Mouse (Mus musculus): ENCODE data around the gene Rtkn2. TPM values are rescaled to one million over a fixed set of nuclear protein-coding genes. Genes with fewer than 3 reads are reported as not detected.

Rtkn2 gene
- total and polyA plus RNA-seq, 2 experiments from 2014 or later = 0.27 to 2.2 TPM

DNA sequence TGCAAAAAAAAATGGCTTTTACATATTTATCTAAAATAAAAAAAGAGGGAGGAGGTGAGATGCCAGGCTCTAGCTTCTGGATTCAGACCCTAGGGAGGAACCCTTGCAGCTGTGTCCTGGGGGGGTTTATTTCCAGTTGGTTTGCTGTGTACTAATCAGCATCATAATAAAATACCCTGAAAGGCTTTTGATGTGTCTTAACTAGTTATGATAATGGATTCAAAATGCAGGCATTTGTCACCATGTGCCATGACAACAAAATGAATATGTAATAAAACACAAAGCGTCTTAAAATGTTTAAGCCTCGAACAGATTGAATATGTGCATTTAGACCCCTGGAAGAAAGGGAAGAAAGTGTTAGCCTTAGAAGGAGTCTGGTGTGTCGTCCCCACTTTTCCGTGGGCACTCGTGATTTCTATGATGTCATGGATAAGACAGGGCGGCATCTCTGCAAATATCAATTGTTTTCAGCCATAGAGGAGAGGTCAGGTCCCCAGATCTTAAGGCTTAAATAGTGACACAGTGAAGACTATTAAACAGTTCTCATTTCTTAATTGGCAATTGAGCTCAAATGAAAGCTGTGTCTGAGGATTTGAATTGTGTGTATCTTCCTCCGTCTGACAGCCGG lies 59.7 kb downstream of the Rtkn2 start:
- Histone ChIP-seq H3K4me3 (ENCODE audit: low read depth, low read length) (no peak overlapping the region), H3K27ac (ENCODE audit: low read depth) (no peak overlapping the region), H3K4me2 (ENCODE audit: low read depth, low read length) (no peak overlapping the region), H3K36me3 (replicated peaks; ENCODE audit: control insufficient read depth, insufficient read depth, low read length) (no peaks in the 10 kb centered on the region; the same call in none of the 2 replicates), H3K27me3 (ENCODE audit: control insufficient read depth, insufficient read depth, low read length) (no peaks in the 10 kb centered on the region), H3K9me3 (replicated peaks; ENCODE audit: control insufficient read depth, low read length) (no peaks in the 10 kb centered on the region), H3K9ac (replicated peaks; ENCODE audit: low read depth, low read length) (no peak overlapping the region), H3K4me1 (ENCODE audit: control insufficient read depth, insufficient read depth) (no peaks in the 10 kb centered on the region)
- WGBS = 88% methylated on average over 8 of the region's 8 CpGs
- no peak for TF ChIP-seq CTCF (IDR thresholded peaks at IDR 0.05; ENCODE audit: low read depth)
- no peak for TF ChIP-seq EP300 (IDR thresholded peaks at IDR 0.05; ENCODE audit: low read depth)
- DNase-seq (ENCODE audit: low spot score) = no peak
- ATAC-seq (ENCODE audit: insufficient read depth, low read depth) = no peak

DNA sequence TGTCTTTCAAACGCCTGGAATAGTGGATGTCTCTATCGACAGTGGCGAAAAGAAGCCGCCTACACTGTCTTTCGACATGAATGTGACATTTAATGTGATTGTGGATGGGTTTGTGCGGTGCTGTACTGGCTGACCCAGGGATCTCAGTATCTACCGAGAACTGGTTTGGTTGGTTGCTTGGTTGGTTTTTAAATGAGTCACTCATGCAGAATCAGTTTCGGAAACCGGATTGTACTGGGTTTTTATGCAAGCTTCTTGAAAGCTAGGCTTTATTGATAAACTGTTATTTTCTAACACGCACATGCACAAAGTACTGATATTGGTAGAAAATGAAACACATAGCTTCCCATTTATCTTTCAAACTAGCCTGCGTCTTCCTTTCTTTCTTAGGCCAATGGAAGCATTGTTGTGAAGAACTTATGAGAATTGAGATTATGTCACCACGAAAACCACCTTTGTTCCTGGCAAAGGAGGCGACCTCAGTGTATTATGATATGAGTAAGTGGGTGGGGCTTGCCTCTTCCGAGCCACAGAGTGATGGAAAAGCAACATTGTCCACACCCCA lies 60.4 kb downstream of the Rtkn2 start:
- no peak for TF ChIP-seq EP300 (IDR thresholded peaks at IDR 0.05; ENCODE audit: low read depth)
- no peak for TF ChIP-seq CTCF (IDR thresholded peaks at IDR 0.05; ENCODE audit: low read depth)
- no peak for DNase-seq (ENCODE audit: low spot score)
- H3K9ac ChIP-seq (replicated peaks; ENCODE audit: low read depth, low read length) = no peak overlapping the region
- no peaks in the 10 kb centered on the region for H3K4me1 ChIP-seq (ENCODE audit: control insufficient read depth, insufficient read depth)
- no peaks in the 10 kb centered on the region for H3K27me3 ChIP-seq (ENCODE audit: control insufficient read depth, insufficient read depth, low read length)
- no peaks in the 10 kb centered on the region for H3K9me3 ChIP-seq (replicated peaks; ENCODE audit: control insufficient read depth, low read length)
- WGBS = 80% methylated on average over 14 of the region's 14 CpGs
- no peaks in the 10 kb centered on the region; the same call in none of the 2 replicates for H3K36me3 ChIP-seq (replicated peaks; ENCODE audit: control insufficient read depth, insufficient read depth, low read length)
- H3K27ac ChIP-seq (ENCODE audit: low read depth) = no peak overlapping the region
- H3K4me2 ChIP-seq (ENCODE audit: low read depth, low read length) = no peak overlapping the region
- ATAC-seq (ENCODE audit: insufficient read depth, low read depth) = no peak
- no peak overlapping the region for H3K4me3 ChIP-seq (ENCODE audit: low read depth, low read length)

DNA sequence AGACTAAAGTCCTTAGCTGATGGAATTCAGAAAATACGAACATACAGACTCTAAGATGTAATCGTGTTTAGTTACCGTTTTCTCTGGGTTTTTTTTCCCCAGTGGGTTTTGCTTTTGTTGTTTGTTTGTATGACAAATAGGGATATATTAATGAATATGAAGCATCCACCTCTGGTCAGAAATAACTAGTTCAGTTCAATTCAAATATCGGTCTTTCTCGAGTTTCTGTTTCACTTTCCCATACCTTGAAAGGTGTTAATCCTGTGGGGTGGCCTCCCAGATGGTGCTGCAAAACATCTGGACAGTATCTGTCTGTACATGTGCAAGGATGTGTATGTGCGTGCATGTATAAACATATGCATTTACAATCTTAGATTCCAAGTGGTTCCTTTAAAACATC lies 61.0 kb downstream of the Rtkn2 start:
- Histone ChIP-seq H3K9ac (replicated peaks; ENCODE audit: low read depth, low read length) (no peak overlapping the region), H3K4me1 (ENCODE audit: control insufficient read depth, insufficient read depth) (no peaks in the 10 kb centered on the region), H3K27me3 (ENCODE audit: control insufficient read depth, insufficient read depth, low read length) (no peaks in the 10 kb centered on the region), H3K4me2 (ENCODE audit: low read depth, low read length) (no peak overlapping the region), H3K4me3 (ENCODE audit: low read depth, low read length) (no peak overlapping the region), H3K9me3 (replicated peaks; ENCODE audit: control insufficient read depth, low read length) (no peaks in the 10 kb centered on the region), H3K27ac (ENCODE audit: low read depth) (no peak overlapping the region), H3K36me3 (replicated peaks; ENCODE audit: control insufficient read depth, insufficient read depth, low read length) (no peaks in the 10 kb centered on the region; the same call in none of the 2 replicates)
- no peak for DNase-seq (ENCODE audit: low spot score)
- no peak for TF ChIP-seq CTCF (IDR thresholded peaks at IDR 0.05; ENCODE audit: low read depth)
- TF ChIP-seq EP300 (IDR thresholded peaks at IDR 0.05; ENCODE audit: low read depth) = no peak
- ATAC-seq (ENCODE audit: insufficient read depth, low read depth) = no peak
- 83% methylated on average over 6 of the region's 6 CpGs for WGBS

GRCm38 (mm10) chr10:68043973-68044372 lies 64.6 kb downstream of the Rtkn2 start:
- Histone ChIP-seq H3K9ac (replicated peaks; ENCODE audit: low read depth, low read length) (no peak overlapping the region), H3K36me3 (replicated peaks; ENCODE audit: control insufficient read depth, insufficient read depth, low read length) (no peaks in the 10 kb centered on the region; the same call in 1 of the 2 replicates), H3K27me3 (ENCODE audit: control insufficient read depth, insufficient read depth, low read length) (no peaks in the 10 kb centered on the region), H3K9me3 (replicated peaks; ENCODE audit: control insufficient read depth, low read length) (no peaks in the 10 kb centered on the region), H3K27ac (ENCODE audit: low read depth) (no peak overlapping the region), H3K4me2 (ENCODE audit: low read depth, low read length) (no peak overlapping the region), H3K4me3 (ENCODE audit: low read depth, low read length) (no peak overlapping the region), H3K4me1 (ENCODE audit: control insufficient read depth, insufficient read depth) (no peaks in the 10 kb centered on the region)
- DNase-seq (ENCODE audit: low spot score) = no peak
- TF ChIP-seq EP300 (IDR thresholded peaks at IDR 0.05; ENCODE audit: low read depth) (no peak), CTCF (IDR thresholded peaks at IDR 0.05; ENCODE audit: low read depth) (no peak)
- no peak for ATAC-seq (ENCODE audit: insufficient read depth, low read depth)
- WGBS = 57% methylated on average over 6 of the region's 6 CpGs

GRCm38 (mm10) chr10:68044864-68045263 lies 65.5 kb downstream of the Rtkn2 start:
- H3K9me3 ChIP-seq (replicated peaks; ENCODE audit: control insufficient read depth, low read length) = no peaks in the 10 kb centered on the region
- no peak overlapping the region for H3K4me3 ChIP-seq (ENCODE audit: low read depth, low read length)
- H3K27me3 ChIP-seq (ENCODE audit: control insufficient read depth, insufficient read depth, low read length) = no peaks in the 10 kb centered on the region
- no peaks in the 10 kb centered on the region for H3K4me1 ChIP-seq (ENCODE audit: control insufficient read depth, insufficient read depth)
- no peaks in the 10 kb centered on the region; the same call in 1 of the 2 replicates for H3K36me3 ChIP-seq (replicated peaks; ENCODE audit: control insufficient read depth, insufficient read depth, low read length)
- H3K27ac ChIP-seq (ENCODE audit: low read depth) = no peak overlapping the region
- 96% methylated on average over 8 of the region's 8 CpGs for whole genome bisulfite sequencing
- no peak overlapping the region for H3K9ac ChIP-seq (replicated peaks; ENCODE audit: low read depth, low read length)
- H3K4me2 ChIP-seq (ENCODE audit: low read depth, low read length) = no peak overlapping the region
- TF ChIP-seq CTCF (IDR thresholded peaks at IDR 0.05; ENCODE audit: low read depth) = no peak
- no peak for TF ChIP-seq EP300 (IDR thresholded peaks at IDR 0.05; ENCODE audit: low read depth)
- ATAC-seq (ENCODE audit: insufficient read depth, low read depth) = no peak
- no peak for DNase-seq (ENCODE audit: low spot score)

Measured in heart, postnatal 0 days (tissue).